Mouse (Mus musculus) E14TG2a.4 (cell line): Measurements from ENCODE around the gene Catsper3.
A peak's percentile ranks its signal among the peaks of the same experiment; 100 is the strongest.

Experiments used
- H3K27me3 ChIP-seq: 2 replicates; pipeline ENCODE4 v1.6.1; 2014; ENCODE audit warnings: low read length, control low read depth; ENCODE audit not compliant: insufficient read depth
- H3K36me3 ChIP-seq: 2 replicates; pipeline ENCODE4 v1.6.1; 2014; ENCODE audit warnings: low read length, control low read depth; ENCODE audit not compliant: insufficient read depth
- H3K4me1 ChIP-seq: replicated peaks from 2 replicates; pipeline ENCODE4 v1.6.1; 2014; ENCODE audit warnings: low read depth, low read length, control low read depth
- H3K4me3 ChIP-seq: replicated peaks from 2 replicates; pipeline ENCODE4 v1.5.1; 2014; ENCODE audit warnings: mild to moderate bottlenecking, low read length
- H3K9me3 ChIP-seq: 2 replicates; pipeline ENCODE4 v1.6.1; 2014; ENCODE audit warnings: low read length, control low read depth
- CTCF ChIP-seq: conservative IDR thresholded peaks from 2 replicates; pipeline ENCODE4 v1.5.1; 2014; ENCODE audit warnings: low read length
- NANOG ChIP-seq: IDR thresholded peaks from 2 replicates; pipeline ENCODE4 v1.6.1; 2014; ENCODE audit warnings: borderline replicate concordance, low read length, mixed read lengths
- POU5F1 ChIP-seq: IDR thresholded peaks from 2 replicates; pipeline ENCODE4 v1.6.1; 2014; ENCODE audit warnings: low read length, borderline replicate concordance

The Catsper3 gene

DNA sequence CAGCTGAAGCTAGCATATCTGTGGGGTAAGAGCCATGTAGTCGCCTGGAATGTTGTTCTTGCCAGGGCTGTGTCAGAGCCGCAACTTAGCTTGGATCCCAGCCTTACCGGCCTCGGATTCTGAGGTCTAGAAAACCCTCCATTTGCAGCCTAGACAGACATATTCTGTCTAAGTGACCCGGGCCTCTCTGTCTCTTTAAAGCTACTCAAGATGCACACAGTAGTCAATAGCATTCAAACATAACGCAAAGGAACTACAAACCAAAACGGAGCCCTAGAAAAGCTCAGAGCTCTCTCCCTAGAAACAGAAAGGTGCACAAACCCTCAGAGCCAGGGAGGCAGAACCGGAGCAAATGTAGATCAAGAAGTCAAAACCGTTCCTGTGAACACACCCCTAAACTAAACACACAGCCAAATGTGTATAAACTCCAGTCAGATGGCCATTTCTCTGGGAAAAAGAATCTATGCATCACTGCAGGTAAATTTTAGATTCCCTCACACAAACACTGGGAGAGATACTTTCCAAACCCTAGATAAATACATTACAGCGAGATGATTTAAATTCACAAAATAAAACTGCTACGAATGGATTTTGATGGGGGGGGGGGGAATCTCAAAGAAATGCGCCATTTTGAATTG, 44.8 kb downstream of the Catsper3 start:
- H3K4me3 ChIP-seq, result 0 out of 2 replicates have a peak overlapping the region, but pooled peaks have one; percentile 24

DNA sequence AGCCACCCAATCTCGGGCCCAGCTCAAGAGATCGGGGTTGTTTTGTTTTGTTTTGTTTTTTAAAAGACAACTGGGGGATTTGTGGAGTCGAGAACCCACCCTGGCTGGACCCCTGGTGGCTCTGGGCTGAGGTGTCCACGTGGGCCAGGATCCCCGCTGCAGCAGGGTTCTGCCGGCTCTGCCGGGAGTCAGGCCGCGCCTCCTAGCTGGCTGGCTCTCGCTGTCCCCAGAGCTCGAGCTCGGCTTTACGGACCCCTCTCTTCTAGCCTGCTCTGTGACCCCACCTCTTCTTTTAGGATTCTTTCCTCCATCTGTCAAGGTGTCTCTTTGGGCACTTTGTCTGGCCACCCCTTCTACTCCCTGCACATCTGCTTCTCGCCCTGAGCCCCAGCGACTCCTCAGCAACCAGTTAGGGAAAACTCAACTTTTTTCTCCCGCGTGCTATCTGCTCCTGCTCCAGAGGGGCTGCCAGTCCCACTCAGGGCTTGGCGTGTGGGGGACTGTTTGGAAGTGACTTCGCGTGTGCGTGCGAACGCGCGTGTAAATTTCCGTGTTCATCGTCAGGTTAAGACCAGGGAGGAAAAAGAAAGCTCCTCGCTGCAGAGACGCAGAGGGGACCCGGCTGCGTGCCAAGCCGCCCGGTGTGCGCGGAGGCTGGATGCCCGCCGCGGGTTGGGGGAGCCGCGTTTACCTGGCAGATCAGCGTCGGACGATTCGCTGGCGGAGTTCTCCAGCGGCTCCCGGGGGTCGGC, 45.9 kb downstream of the Catsper3 start:
- no peaks in the 10 kb centered on the region for H3K36me3 ChIP-seq
- H3K9me3 ChIP-seq, result no peaks in the 10 kb centered on the region; the same call in 1 of the 2 replicates
- TF ChIP-seq CTCF (no peak), NANOG (no peak), POU5F1 (no peak)

More for the DNA sequence above, 44.8 kb downstream of the Catsper3 start:
- H3K27me3 ChIP-seq, result peaks cover 94% of the 10 kb centered on the region
- no peak for TF ChIP-seq NANOG
- TF ChIP-seq CTCF, result no peak
- no peak for TF ChIP-seq POU5F1
- H3K9me3 ChIP-seq, result no peaks in the 10 kb centered on the region; the same call in 1 of the 2 replicates
- no peaks in the 10 kb centered on the region for H3K36me3 ChIP-seq
- H3K4me1 ChIP-seq, result peaks cover 48% of the 10 kb centered on the region

DNA sequence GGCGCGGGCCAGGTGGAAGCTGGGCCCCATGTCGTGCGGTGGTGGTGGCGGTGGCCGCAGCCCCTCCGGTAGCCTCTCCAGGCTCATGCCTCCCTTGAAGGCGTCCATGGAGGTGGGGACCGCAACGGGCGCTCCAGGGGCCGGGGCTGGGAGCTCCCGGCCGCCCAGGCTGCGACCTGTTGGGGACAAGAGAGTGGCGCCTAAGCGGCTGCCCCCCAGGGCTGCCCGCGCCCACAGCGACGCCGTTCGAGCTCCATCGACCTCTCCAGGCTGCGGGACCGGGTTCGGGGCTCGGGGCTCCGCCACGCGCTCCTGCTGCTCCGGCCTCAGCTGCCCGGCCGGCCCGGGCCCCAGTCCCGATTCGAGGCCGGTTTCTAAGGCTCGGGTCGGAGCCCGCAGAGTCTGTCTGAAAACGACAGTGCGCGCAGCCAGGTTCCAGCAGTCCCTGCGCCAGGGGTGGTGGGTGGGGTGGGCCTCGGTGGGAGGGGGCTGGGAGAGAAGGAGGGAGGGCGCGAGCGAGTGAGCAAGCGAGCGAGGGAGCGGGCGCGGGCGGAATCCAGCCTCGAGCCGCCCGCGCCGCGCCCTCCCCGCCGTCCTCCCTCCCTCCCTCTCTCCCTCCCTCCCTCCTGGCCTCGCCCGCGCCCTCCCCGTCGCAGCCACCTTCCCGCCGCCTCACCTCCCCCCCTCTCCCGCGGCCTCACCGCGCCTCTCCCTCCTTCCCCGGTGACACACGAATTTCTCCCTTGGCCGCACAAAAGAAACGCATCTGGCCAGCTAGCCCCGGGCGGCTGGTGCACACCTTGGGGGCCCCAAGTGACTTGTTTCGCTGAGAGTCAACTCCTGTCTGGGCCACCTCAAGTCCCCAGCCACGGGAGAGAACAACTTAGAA, 46.7 kb downstream of the Catsper3 start:
- H3K4me1 ChIP-seq, result peaks cover 43% of the 10 kb centered on the region
- peaks cover 94% of the 10 kb centered on the region for H3K27me3 ChIP-seq
- TF ChIP-seq NANOG (no peak), CTCF (no peak), POU5F1 (no peak)
- peak overlapping the region; percentile 78 for H3K4me3 ChIP-seq
- no peaks in the 10 kb centered on the region; the same call in 1 of the 2 replicates for H3K9me3 ChIP-seq
- no peaks in the 10 kb centered on the region for H3K36me3 ChIP-seq

More for the DNA sequence above, 45.9 kb downstream of the Catsper3 start:
- peak overlapping the region; percentile 78 for H3K4me3 ChIP-seq
- H3K27me3 ChIP-seq, result peaks cover 94% of the 10 kb centered on the region
- peaks cover 43% of the 10 kb centered on the region for H3K4me1 ChIP-seq

DNA sequence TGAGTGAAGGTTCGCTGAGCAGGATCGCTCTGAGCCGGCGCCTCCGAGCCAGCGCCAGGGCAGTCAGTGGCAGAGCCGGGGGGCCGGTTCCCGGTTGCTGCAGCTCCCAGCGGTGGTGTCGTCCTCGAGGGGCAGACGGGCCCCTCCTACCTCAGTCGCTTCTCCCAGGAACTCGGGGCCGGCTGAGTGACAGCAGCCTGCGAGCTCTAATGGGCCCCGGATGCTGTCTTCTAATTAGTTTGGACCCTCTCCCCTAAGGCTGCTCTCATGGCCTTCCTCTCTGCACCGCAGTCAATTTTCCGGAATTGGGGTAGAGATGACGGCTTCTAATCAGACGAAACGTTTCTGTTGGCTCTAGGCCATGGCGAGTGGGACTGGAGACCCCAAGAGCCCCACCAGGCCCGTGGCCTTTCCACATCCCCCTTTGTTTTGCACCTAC, 47.4 kb downstream of the Catsper3 start:
- Histone ChIP-seq H3K36me3 (no peaks in the 10 kb centered on the region), H3K9me3 (no peaks in the 10 kb centered on the region; the same call in 1 of the 2 replicates), H3K4me3 (peak overlapping the region; percentile 69), H3K4me1 (peaks cover 44% of the 10 kb centered on the region), H3K27me3 (peaks cover 94% of the 10 kb centered on the region)
- TF ChIP-seq POU5F1 (no peak), NANOG (no peak), CTCF (no peak)

DNA sequence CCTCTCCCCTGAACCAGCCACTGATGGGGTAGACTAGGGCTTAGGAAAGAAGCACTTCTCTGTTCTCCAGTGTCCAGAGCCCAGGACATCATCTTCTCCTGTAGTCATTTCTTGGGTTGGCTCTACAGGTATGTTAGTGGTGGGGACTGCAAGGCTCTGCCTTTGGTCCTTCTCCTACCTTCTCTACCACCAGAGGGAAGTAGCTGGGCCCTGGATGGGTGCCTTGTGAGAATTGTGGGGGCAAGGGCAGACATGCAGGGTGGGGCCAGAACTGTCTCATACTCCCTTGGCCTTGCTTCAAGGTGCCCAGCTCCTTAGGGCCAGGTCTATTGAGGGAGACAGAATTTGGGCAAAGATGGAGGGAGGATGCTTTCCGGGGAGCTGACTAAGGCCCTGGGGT, 48.2 kb downstream of the Catsper3 start:
- Histone ChIP-seq H3K36me3 (no peaks in the 10 kb centered on the region), H3K27me3 (peaks cover 97% of the 10 kb centered on the region)
- TF ChIP-seq POU5F1, result no peak
- no peak for TF ChIP-seq CTCF
- TF ChIP-seq NANOG, result no peak

DNA sequence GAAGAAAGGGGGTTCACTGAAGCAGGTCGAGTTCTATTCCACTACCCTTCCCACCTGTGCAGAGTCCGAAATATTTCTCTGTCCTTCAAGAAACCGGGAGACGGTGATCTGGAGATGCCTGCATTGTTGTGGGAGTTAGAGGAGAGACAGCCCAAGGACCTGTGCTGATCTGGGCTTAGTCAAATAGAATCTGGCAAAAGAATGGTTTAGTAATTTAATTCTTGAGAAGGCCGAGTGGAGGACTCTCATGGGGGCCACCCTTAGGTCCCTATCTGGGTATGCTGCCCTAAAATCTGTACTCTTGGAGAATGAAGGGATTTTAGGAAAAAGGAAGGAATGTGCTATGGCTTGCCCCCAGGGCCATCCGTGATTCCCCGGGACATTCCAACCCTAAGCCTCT, 49.6 kb downstream of the Catsper3 start:
- TF ChIP-seq POU5F1 (no peak), CTCF (no peak), NANOG (no peak)
- H3K27me3 ChIP-seq, result peaks cover 97% of the 10 kb centered on the region

More for the DNA sequence above, 48.2 kb downstream of the Catsper3 start:
- peaks cover 52% of the 10 kb centered on the region for H3K4me1 ChIP-seq
- no peaks in the 10 kb centered on the region; the same call in 1 of the 2 replicates for H3K9me3 ChIP-seq
- H3K4me3 ChIP-seq, result no peak overlapping the region

DNA sequence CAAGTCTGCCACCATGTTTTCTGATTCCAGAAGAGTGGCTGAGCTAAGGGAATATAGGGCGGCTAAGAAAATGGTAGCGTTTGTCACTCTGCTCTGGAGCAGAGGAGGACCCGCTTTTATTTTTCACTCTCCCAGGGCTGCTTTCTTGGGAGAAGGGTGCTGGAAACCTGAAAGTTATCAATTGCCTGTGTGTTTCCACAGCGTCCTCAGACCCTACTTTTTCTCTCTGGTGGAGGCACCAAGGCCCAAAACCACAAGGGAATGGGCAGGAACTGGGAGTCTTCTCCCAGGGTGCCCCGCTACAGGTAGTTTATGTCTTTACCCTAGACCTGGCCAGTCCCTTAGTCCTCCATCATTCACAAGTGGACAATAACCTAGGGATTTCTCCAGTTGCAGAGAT, 50.3 kb downstream of the Catsper3 start:
- no peak for TF ChIP-seq CTCF
- TF ChIP-seq NANOG, result no peak
- no peak for TF ChIP-seq POU5F1
- no peaks in the 10 kb centered on the region for H3K36me3 ChIP-seq
- H3K27me3 ChIP-seq, result peaks cover 98% of the 10 kb centered on the region
- H3K4me1 ChIP-seq, result peaks cover 38% of the 10 kb centered on the region
- no peak overlapping the region for H3K4me3 ChIP-seq
- H3K9me3 ChIP-seq, result no peaks in the 10 kb centered on the region; the same call in 1 of the 2 replicates

More for the DNA sequence above, 49.6 kb downstream of the Catsper3 start:
- Histone ChIP-seq H3K9me3 (no peaks in the 10 kb centered on the region; the same call in 1 of the 2 replicates), H3K36me3 (no peaks in the 10 kb centered on the region), H3K4me3 (no peak overlapping the region), H3K4me1 (peaks cover 42% of the 10 kb centered on the region)

DNA sequence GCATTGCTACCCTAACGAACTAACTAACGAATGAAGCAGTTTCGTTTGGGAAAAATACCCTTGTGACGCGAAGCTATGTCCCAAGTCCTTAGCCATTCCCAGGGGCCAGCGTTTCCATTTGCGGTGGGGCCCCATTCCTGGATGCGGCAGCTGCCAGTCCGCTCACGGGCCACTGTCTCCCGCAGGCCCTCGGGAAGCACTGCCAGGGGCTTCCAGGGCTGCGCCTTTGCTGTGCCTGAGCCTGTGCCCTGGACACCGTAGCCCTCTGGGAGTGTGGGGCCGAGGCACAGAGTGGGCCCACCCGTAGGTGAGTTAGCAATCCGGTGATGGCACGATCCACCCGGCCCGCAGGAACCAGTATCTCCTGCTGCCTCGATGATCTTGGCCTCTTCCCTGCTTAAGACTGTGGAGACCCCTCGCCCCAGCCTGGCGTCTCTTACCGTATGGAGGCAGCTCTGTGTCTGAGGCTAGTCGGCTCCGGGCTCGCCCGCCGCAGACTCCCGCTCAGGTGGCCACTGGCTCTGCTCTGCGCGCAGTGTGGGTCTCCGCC, 51.3 kb downstream of the Catsper3 start:
- Histone ChIP-seq H3K9me3 (no peaks in the 10 kb centered on the region; the same call in 1 of the 2 replicates), H3K36me3 (no peaks in the 10 kb centered on the region), H3K4me3 (peak overlapping the region; percentile 45), H3K27me3 (peaks cover 98% of the 10 kb centered on the region), H3K4me1 (peaks cover 30% of the 10 kb centered on the region)
- TF ChIP-seq CTCF, result no peak
- no peak for TF ChIP-seq POU5F1
- no peak for TF ChIP-seq NANOG
